Mouse (Mus musculus) ES-Bruce4 (cell line): ENCODE data around the gene Mink1.

ENCODE experiments used
- CTCF ChIP-seq: IDR thresholded peaks from one replicate; pipeline ENCODE4 v1.8.1; 2011; ENCODE audit warnings: low read depth, low read length
- EP300 ChIP-seq: IDR thresholded peaks from 2 replicates; pipeline ENCODE4 v1.6.1; 2011; ENCODE audit warnings: low read depth, low read length; ENCODE audit not compliant: insufficient read depth
- POLR2A ChIP-seq: IDR thresholded peaks from one replicate; pipeline ENCODE4 v1.8.1; 2011; ENCODE audit warnings: low read length; ENCODE audit not compliant: insufficient read depth

DNA sequence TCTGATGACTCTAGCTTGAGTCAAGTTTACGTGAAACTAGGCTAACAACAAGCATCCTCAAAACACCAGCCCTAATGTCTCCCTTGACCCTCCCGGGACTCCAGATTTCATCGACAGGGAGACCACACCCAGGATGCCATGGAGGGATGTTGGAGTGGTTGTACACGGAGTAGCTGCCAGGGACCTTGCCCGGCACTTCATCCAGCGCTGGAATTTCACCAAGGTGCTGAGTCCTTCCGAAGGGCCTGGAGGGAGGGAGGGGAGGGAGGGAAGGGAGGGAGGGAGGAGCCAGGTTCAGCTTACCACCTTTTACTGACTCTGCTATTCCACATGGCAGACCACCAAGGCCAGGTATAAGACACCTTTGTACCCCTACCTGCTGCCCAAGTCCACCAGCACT is 8.7 kb upstream of the Mink1 start:
- TF ChIP-seq POLR2A, result no peak
- no peak for TF ChIP-seq CTCF
- TF ChIP-seq EP300, result no peak
